Mouse (Mus musculus) left cerebral cortex, adult 8-10 months (tissue): Measurements from ENCODE around the gene 2010003K11Rik. TPM values are rescaled to one million over a fixed set of nuclear protein-coding genes. Genes with fewer than 3 reads are reported as not detected.
"Not testable (repeated sequence)": the region's sequence is repeated elsewhere in the genome, so short reads cannot be mapped to it uniquely, and the experiment has no call there.

Experiments
- DNase-seq, 2 experiments: peaks; one replicate each; pipeline ENCODE4 v3.0.0; 2022; ENCODE audit warnings: low spot score in 2 of 2
- total RNA-seq, 4 experiments: library from RNA; stranded (reverse); gene quantifications; 2 replicates each; pipeline ENCODE4 v1.2.4; 2022

Gene 2010003K11Rik
- total RNA-seq, 4 experiments from 2014 or later = not detected

- no peak for DNase-seq
These were observed 36.4 kb downstream of the 2010003K11Rik start for GRCm38 (mm10) chr19:4461981-4462380.

DNA sequence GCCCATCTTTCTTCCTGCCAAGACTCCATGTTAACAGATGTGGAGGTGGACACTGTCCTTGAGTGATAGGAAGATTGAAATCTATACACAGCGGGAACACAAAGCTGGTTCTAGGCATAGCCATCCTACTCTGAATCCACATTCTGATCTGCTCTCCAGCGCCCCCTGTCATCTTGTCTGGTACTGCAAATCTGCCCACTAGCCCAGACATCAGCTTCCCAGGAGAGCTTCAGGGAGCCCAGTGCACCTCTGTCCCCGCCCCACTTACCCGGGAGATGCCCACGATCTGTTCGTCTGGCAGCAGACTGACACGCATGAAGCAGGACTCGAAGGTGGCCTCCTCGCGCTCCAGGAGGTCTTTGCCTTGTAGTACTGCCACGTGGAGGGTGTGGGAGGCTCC lies 42.2 kb downstream of the 2010003K11Rik start:
- peak in 1 of 2 experiments; percentile 46 for DNase-seq

DNA sequence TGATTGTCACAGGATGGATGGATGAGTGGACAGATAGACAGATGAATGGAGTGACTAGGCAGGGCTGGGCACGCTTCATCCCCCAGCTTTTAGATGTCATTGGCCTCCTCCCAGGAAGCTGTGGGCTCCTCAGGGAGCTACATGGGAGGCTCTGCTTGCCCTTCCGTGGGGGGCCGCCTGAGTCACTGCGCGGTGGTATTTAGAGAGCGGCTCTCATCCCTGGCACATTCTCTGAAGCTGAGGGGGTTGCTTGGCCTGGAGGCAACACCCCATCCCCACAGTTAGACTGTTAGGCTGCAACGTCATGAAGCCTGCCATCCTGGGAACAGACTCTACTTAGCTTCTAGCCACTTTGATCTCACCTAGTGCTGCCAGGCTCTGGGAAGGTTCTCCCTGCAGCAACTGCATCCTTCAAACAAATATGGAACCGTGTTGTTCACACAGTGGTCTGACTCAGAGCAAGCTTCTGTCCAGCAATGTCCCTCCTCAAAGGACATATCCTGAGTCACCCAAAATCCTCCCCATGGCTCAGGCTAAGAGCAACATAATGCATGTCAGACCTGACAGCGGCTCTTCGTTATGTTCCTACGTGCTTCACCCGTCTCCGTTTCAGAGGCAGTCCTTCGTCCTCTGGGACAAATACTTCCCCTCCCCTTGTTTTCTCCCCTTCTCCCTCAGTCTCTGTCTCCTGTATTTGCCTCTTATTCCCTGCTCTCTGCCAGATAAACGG lies 43.1 kb downstream of the 2010003K11Rik start:
- peak in 1 of 2 experiments; percentile 55 for DNase-seq

- not testable (repeated sequence) for DNase-seq
These were observed 44.3 kb downstream of the 2010003K11Rik start for GRCm38 (mm10) chr19:4454040-4454439.

GRCm38 (mm10) chr19:4452525-4452924 lies 45.9 kb downstream of the 2010003K11Rik start:
- DNase-seq = no peak

- no peak for DNase-seq
These were observed 46.4 kb downstream of the 2010003K11Rik start for GRCm38 (mm10) chr19:4451965-4452364.

GRCm38 (mm10) chr19:4451098-4451497 lies 47.3 kb downstream of the 2010003K11Rik start:
- DNase-seq = no peak

DNA sequence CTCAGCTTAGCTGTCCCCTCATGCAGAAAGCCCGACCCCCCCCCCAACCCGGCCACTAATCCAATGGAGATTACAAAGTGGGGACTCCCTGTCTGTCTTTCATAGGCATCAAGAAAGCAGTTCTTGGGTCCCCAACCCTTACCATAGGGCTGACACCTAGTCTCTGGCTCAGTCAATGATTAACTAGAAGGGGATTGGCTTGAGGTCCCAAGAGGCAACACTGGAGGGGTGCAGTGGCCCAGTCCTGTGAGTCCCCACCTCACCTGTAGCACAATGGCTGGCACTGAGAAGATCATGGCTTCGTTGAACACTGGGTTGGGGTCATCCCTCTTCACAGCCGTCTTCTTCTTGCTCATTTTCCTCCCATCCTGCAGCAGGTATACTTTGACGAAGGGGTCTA lies 47.7 kb downstream of the 2010003K11Rik start:
- no peak for DNase-seq

- DNase-seq = no peak
These were observed 49.2 kb downstream of the 2010003K11Rik start for GRCm38 (mm10) chr19:4449230-4449629.

DNA sequence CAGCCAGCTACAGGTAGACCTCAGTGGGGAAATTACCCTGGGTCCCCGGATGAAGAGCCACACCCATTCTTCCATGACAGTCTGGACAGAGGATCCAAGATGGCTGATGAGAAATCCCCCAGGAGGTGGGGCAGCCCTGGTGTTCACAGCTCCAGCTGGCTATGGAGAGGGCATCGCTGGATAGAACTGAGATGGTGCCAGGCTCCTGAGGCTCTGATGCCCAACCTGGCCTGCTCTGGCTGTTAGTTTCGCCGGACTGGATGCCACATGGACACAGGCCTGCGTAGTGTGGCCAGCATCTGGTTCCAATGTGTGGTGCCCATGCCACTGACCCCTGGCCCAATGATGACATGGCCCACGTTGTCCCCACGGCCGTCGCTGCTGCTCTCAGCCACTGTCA lies 50.9 kb downstream of the 2010003K11Rik start:
- DNase-seq = no peak

Other genes starting within 250 kb of the 2010003K11Rik start
- 10 to 100 TPM; 40.6 to 55.7 (median 51.5) TPM for gene Ssh3, start 229.4 kb downstream of the 2010003K11Rik start, total RNA-seq
- gene Ankrd13d, start 215.4 kb downstream of the 2010003K11Rik start, total RNA-seq = 10 to 100 TPM; 60.1 to 72.5 (median 69.0) TPM
- 100 to 1,000 TPM; 191 to 210 (median 203) TPM for gene Grk2, start 192.4 kb downstream of the 2010003K11Rik start, total RNA-seq
- gene Kdm2a, start 100.3 kb downstream of the 2010003K11Rik start, total RNA-seq = 10 to 100 TPM; 70.9 to 80.3 (median 75.2) TPM
- gene Rhod, start 59.2 kb downstream of the 2010003K11Rik start, total RNA-seq = 1 to 10 TPM in 1 of 4 experiments, under 1 TPM in 3; 0.30 to 1.5 (median 0.47) TPM
- gene Syt12, start 21.1 kb downstream of the 2010003K11Rik start, total RNA-seq = 10 to 100 TPM; 37.0 to 40.8 (median 38.8) TPM
- 10 to 100 TPM; 75.7 to 85.2 (median 81.3) TPM for gene Pcx, start 11.9 kb upstream of the 2010003K11Rik start, total RNA-seq
- 10 to 100 TPM; 35.4 to 42.1 (median 39.5) TPM for gene Lrfn4, start 117.1 kb upstream of the 2010003K11Rik start, total RNA-seq
- 10 to 100 TPM; 24.8 to 27.5 (median 25.1) TPM for gene Rce1, start 127.1 kb upstream of the 2010003K11Rik start, total RNA-seq
- gene Gm960, start 200.1 kb upstream of the 2010003K11Rik start, total RNA-seq = 1 to 10 TPM; 1.4 to 4.5 (median 2.2) TPM
- gene Sptbn2, start 212.6 kb upstream of the 2010003K11Rik start, total RNA-seq = 100 to 1,000 TPM; 453 to 534 (median 492) TPM